Mouse (Mus musculus): ENCODE results near the gene Siglec1. TPM values are rescaled to one million over a fixed set of nuclear protein-coding genes. Genes with fewer than 3 reads are reported as not detected.
A peak's percentile ranks its signal among the peaks of the same experiment; 100 is the strongest.
"Not testable (repeated sequence)": the region's sequence is repeated elsewhere in the genome, so short reads cannot be mapped to it uniquely, and the experiment has no call there.

The Siglec1 gene
- total RNA-seq (2021), result under 1 TPM; 0.36 to 0.47 TPM
- long read RNA-seq, result 0 reads

DNA sequence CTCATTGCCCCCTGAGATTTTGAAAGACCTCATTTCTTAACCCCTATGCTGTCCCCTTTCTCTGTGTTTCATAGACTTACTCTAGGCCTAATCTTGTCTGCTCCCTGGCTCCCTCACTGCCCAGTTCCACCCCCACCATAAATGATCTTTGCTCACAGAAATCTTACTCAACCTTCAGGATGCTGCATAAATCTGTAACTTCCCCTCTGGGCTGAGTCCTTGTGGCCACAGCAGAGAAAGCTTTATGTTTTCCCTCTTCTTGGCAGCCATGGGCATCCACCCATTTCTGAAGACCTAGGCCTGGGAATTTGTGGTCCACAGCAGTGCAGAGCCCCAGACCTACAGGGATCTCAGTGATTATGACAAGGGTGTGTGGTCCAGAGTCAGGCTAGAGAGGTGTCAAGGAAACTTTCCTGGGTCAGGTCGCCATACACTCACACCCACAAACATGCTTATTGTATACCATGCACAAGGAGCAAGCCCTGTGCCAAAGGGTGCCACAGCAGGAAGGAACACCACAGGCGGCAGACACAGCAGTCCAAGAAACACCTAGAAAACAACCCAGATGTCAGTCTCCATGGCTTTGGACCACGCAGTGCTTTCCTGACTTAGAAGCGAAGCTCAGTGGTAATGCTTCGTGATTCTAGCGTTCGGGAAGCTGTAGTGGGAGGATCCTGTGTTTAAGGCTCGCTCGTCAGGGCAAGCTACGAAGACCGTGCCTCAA, at the start of gene Siglec1:
Gene Siglec1, minus strand, starts transcription at position 99 of the 724 bp plus-strand sequence.
- no peak for DNase-seq (ENCODE audit: low spot score in 2 of 2)

DNA sequence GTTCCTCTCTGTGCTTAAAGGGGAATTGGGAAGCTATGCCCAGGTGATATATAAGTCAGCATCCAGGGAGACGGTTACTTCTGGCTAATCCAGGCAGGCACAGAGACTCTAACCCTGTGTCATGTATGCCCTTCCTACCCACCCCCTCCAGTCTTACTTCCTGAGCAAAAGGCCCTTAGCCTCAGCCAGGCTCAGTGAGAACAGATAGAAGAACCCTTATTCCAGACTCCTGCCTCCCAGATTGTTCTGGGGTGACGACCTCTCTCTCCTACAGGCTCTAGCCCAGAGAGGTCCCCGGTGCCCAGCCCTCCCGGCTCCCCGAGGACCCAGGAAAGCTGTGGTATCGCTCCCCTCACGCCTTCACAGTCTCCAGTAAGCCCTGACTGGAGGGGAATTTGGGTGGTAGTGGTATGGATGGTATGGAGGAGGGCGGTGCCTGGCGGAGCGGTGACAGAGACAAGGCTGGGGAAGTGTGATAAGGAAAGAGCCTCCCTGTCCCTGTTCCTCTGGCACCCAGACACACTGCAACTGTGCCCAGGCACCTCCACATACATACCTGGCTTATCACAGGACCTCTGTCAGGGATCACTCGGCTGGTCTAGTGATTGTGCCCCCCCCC, 49.1 kb upstream of the Siglec1 start:
- DNase-seq (ENCODE audit: low spot score in 2 of 2), result no peak

DNA sequence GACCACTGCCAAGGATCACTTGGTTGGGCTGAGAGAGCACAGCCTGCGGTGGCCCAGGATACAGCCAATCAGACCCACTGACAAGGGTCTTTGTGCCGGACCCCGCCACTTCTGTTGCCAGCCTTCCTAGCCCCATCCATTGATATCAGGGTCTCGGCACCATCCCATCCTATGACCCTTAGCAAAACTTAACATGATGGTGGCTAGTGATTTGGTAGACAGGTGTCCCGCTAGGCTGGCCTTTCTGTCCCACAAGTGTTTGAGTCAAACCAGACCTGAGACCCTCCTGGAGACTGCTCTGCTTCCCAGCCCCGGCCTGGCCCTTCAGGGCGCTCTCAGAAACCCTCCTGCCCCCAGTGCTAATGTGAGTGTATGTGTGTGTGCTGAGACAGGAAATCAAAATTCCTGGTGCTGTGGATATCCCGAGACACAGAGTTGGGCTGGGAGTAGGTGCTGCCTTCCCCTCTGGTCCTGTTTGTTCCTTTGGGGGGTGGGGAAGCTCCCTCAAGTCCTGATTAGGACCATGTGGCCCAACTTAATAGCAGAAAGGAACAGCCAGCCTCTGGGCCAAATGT, 48.3 kb upstream of the Siglec1 start:
- DNase-seq (ENCODE audit: low spot score in 2 of 2), result no peak

DNA sequence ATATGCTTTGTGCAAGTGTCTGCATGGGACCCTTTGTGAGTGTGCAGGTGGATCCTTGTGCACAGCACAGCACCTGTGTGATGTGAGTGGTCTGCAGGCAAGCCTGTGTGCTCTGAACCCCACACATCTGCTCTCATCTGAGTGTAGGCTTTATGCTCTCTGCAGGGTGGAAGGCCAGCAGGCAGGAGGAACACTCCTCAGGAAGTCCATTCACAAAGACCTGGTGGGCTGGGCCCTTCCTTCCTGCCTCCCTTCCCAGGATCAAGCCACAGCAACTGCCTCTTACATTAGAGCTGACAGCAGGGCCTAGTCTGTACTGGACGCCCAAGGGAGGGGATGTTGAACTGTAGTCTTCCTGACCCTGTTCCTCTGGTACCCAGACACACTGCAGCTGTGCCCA, 47.8 kb upstream of the Siglec1 start:
- no peak for DNase-seq (ENCODE audit: low spot score in 2 of 2)

DNA sequence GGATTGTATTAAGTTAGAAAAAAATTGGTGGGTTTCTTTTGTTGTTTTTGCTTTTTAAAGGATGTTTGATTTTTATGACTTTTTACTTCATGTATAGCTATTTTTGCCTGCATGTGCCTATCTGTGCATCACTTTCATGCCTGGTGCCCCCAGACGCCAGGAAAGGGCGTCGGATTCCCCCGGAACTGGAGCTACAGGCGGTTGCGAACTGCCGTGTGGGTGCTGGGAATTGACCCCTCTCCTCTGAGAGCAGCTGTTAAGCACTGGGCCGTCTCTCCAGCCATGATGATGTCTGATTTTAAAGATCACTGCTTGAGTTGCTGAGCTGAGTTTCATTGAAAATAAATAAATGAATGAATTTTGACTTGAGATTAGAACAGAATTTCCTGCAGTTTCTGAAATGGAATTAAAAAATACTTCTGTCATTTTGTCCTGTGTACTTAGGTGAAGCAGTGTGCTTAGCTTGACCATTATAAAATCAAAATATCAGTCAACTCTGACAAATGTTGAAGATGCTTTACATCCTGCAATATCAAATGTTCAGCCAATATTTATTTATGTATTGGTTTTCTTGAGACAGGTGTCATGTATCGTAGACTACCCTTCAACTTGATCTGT, 46.5 kb upstream of the Siglec1 start, which contains the start of gene Gm11037:
Gene Gm11037, plus strand, starts transcription at position 568 of the 618 bp plus-strand sequence.
- DNase-seq (ENCODE audit: low spot score in 2 of 2), result no peak

DNA sequence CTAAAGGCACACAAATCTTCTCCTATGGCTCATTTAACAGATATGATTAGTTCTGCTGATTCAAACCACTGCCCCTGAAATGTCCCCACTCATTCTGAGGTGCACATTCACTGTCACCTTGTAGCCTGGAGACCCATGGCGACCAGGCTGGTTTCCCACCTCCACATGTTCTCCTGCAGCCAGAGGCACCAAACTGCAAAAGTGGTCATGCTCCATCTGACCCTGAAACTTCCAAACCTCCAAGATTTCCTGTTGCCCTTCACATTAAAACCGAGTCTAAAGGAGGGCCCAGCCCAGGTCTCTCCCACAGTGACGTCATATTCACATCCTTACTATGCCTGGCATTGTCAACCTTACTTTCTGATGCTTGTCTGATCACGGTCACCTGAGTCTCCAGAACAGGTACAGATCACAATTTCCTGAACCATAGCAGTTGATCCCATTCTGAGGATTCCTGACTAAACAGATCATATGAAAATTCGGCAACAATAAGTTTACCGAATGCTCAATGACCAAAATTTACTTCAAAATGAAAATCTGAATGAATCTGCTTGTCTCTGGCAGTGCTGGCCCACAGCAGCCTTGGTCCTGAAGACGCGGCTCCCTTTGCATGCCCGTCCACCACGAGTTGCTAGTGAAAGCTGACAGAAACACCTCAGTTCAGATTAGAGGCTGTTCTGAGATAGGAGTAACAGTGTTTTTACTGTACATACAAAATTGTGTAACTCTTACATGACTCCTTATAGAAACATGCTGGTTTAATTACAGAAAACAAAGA, 45.7 kb upstream of the Siglec1 start:
- DNase-seq (ENCODE audit: low spot score in 2 of 2), result no peak

DNA sequence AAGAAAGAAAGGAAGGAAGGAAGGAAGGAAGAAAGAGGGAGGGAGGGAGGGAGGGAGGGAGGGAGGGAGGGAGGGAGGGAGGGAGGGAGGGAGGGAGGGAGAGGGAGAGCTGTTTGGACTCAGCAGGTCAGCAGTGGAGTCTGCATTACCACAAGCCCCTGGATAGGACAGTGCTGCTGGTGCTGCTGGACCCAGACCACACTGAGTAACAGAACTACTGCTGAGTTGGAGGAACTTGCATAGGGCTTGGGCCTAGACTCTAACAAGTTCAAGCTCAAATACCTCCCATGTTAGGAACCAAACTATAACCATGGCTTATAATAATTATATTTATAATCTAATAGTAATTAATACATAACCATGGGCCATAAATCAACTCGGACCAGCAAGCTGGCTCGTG, 44.3 kb upstream of the Siglec1 start:
- DNase-seq (ENCODE audit: low spot score in 2 of 2), result no peak

DNA sequence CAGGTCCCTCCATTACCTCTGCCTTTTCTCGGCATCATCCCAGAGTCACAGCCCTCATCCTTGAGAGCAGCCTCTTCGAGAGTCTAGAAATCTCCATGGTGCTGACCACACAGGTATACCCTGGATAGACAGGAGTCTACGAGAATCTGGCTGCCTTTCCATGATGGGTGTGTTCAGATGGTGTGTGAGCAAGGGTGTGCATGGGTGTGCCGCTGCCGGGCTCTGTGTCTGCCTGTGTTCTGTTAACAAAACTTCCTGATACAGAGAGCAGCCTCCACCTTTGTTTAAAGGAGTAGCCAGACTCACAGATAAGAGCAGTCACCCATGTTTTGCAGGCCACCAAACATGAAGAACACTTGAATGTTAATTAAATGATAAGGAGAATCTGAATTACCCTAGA, 43.3 kb upstream of the Siglec1 start:
- DNase-seq (ENCODE audit: low spot score in 2 of 2), result no peak

DNA sequence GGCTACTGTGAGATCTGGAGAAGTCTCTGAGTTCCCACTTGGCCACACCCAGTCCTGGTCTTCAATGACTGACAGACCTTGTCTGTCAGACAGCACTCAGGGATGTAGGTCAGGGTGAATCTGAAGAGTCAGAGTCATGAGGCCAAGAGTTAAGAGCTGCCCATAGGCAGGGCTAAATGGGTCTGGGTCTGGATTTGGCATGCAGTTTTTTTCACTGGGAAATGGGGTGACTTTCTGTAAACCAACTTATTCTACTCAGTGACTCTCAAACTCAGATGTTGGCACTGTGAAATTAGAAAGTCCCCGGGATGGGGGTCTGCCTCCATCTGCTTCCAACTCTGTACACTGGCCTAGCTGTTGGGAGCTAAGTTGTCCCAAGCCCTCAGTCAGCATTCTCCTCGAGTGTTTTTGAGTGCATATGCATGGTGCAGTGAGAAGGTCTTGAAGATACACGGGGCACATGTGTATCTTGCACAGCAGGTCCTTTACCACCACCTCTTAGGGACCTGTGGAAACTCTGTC, 42.1 kb upstream of the Siglec1 start:
- DNase-seq (ENCODE audit: low spot score in 2 of 2), result no peak

DNA sequence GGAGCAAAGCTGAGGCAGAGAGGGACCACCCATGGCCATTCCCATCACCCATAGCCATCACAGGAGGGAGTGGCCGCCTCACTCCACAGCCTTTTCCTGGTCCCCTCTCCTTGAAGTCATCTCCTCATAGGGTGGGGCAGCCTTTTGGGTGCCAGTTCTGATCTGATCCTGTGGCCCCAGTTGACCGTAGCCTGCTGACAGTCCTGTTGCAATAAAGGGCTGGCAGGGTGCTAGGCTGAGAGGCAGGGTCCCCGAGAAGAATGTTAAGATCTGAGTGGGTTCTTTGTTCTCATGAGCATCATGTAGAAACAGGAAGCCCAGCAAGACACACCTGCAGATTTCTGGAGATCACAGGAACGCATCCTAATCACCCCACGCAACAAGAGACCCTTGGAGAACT, 41.6 kb upstream of the Siglec1 start:
- no peak for DNase-seq (ENCODE audit: low spot score in 2 of 2)

DNA sequence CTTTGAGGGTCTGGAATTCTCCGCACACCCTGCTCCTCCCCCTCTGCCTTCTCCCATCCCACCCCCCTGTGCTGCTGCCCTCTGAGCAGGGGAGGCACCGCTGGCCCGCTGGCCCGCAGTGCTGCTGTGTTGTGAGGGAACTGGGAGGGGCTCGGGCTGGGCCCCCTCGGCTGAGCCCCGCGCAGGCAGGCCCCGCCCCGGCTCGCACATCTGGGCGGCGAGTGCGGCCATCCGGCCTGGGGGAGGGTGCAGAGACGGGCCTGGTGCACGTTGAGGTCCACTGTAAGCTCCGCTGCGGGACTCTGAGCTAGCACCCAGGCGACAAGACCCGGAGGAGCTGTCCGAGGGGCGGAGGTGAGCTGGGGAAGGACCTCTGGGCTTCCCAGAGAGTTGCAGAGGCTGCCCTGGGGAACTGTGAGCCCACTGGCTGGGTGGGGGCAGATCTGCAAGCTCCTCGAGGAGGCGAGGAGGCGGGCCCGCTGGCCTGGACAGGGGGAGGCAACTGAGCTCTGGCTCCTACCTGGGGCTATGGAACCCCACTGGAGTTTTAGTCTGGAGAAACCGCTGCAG, 40.7 kb upstream of the Siglec1 start, which contains the start of gene Hspa12b:
Gene Hspa12b, plus strand, starts transcription at position 120 of the 570 bp plus-strand sequence.
- DNase-seq (ENCODE audit: low spot score in 2 of 2), result no peak

DNA sequence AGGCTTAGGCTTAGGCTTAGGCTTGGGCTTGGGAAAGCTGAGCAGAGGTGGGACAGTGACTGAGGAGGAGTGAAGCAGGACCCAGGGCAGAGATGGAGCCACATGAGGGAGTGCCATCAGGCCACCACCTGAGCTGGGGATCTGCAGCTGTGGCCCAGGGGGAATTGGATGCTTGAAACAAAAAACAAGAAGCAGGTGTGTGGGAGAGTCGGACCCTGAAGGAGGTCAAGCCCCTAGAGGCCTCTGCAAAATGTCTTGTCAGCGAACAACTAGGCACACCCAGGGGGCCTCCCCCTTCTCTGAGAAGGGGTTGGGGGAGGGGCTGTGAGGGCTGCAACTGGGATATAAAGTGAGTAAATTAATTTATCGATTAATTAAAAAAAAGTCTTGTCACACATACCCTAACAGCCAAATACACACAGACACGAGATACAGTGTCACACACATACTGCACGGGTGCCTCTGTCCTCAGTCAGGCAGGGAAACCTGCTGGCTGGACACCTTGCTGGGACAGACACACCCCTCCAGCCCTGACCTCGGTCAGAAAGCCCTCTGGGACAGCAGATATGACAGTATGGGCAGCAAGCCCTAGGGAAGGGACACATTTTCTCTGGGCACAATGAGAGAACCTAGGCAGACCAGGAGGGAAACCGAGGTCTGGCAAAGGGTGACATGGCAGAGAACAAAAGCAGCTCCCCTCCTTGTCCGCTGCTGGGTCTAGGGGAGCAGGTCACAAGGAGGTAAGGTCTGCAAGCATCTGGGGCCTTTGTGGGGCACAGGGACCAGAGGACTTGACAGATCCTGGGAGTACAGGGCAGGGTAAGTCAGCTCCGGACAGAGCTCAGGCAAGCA, 39.6 kb upstream of the Siglec1 start:
- DNase-seq (ENCODE audit: low spot score in 2 of 2), result no peak

DNA sequence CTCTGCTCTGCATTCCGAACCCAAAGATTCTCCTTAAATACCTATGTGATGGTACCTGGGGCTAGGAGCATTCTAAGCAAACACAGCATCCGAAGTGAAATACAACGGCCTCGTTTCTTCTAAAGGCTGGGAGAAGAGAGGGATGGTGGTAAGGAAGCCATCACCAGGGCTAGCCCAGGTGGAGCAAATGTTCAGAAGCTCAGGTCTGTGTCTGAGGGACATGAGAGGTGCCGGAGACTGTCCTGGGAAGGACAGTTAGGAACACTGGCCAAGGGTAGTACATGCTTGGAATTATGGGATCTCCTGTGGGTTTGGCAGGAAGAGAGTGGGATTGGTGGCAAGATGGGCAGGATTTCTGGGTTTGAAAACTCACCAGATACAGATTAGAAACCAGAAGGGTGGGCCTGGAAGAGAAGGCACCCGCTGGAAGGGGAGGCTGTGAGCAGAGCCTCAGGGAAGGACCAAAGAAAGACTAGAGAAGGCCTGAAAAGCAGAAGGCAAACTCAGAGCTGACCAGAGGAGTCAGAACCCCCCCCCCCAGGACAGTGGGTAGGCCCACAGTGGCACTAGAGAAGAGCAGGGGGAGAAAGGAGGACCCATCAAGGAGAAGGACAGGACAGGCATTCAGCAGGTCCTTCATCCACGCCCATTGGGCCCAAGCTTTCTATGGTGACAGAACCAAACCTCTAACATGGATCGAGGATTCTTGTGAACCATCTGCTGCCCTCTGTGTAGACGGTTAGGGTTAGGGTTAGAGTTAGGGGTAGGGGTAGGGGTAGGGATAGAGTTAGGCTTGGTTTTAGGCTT, 38.8 kb upstream of the Siglec1 start:
- DNase-seq (ENCODE audit: low spot score in 2 of 2), result no peak

DNA sequence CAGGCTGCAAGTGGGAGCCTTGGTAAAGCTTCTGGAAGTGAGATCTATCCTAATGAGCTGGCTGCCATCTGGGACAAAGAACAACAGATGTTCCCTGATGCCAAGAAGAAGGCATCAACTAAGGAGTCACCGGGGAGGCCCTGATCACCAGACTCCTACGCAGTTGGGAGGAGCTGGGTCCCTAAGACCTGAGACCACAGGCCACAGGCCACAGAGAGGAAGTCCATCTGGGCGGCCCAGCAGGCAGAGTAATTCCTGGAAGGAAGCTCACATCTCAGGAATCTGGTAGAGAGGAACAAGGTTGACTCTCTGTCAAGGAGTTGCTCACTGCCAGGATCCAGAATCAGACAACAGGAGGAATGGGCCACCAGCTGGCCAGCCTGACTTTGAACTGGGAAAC, 37.6 kb upstream of the Siglec1 start:
- peak; percentile 39 to 48 for DNase-seq (ENCODE audit: low spot score in 2 of 2)

DNA sequence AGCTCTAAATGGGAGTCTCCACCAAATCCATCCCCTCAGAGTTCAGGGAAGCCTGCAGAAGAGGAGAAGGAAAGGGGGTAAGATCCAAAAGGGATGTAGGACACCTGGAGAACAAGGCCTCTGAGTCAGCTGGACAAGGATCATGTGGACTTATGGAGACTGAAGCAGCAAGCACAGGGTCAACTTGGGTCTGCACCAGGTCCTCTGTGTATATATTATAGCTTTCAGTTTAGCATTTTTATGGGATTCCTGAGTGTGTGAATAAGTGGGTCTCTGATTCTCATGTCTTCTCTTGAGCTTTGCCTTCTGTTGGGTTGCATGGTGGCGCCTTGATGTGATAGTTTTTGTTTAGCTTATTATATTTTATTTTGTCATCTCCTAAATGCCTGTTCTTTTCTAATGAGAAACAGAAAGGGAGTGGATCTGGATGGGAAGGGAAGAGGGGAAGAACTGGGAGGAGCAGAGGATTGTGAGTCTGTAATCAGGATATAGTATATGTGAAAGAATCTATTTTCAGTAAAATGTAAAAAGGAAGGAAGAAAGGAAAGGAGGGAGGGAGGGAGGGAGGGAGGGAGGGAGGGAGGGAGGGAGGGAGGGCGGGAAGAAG, 32.5 kb upstream of the Siglec1 start:
- no peak for DNase-seq (ENCODE audit: low spot score in 2 of 2)

DNA sequence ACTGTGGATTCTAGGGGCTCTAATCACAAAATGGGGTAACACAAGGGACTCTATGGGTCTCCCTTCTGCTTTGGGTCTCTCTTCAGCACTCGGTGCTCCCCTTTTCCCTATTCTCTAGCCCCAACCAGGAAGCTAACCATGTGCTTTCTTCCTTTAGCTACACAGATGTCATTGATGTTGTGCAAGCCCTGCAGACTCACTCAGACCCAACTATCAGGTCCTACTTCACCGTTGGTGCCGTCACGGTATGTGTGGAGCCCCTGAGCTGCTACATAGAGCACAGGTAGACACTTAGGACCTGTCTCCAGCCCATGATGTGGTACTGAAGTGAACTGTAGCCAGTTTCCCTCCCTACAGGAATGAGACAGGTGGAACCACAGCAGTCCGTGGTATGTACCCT, 19.4 kb upstream of the Siglec1 start:
- no peak for DNase-seq (ENCODE audit: low spot score in 2 of 2)

DNA sequence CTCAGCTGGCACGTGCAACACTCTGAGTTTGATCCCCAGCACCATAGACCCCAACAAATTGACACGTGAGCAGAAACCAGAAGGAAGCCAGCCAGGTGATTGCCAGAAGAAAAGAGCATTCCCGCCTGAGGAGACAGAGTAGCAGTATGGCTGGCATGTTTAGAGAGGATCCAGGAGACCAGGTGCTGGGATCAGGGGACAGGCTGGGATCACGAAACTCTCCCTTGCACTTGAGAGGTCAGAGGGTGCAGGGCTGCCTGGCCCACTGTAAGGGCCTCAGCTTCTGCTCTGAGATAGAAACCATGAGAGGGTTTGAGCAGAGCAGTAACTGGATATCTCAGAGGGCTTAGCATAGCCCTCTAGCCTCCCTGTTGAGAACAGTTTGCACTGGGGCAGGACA, 18.5 kb upstream of the Siglec1 start:
- not testable (repeated sequence) for DNase-seq (ENCODE audit: low spot score in 2 of 2)

DNA sequence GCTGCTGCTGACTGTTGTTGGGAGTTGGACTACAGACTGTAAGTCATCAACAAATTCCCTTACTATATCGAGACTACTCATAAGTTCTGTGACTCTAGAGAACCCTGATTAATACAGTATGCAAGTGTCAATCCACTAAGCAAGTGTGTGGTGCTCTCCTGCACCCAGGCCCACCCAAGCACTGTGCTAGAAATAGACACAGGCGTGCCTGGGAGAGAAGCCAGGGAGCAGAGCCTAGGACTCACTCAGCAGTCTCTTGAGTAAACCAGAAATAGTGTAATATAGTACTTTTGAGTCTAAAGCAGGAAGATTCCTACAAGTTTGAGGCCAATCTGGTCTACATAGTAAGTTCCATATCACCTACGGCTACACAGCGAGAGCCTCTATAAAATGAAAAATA, 17.5 kb upstream of the Siglec1 start:
- DNase-seq (ENCODE audit: low spot score in 2 of 2), result peak in 1 of 2 experiments; percentile 26

Measured in layer of hippocampus, adult 18-20 months (tissue).